Mouse (Mus musculus) heart, embryonic 11.5 days (tissue): ENCODE measurements at regions not wholly inside any gene's neighbourhood (a gene's known extent, or its start where the extent isn't known, plus 50 kb on each side); places are given as distances from the start of the nearest gene placed in this dataset.

ENCODE experiments used
- ATAC-seq: fragments of 200-750 bp; cut with Nextera tagmentation; replicated peaks from 2 replicates; pipeline ENCODE4 v1.8.0; 2017; ENCODE audit warnings: moderate library complexity; ENCODE audit not compliant: insufficient number of reproducible peaks, low FRiP score, low TSS enrichment
- H3K27ac ChIP-seq: fragments of 300-500 bp; sonication (generic); 2 replicates; pipeline ENCODE4 v1.5.1; 2014; ENCODE audit warnings: mild to moderate bottlenecking, low read depth, low read length
- H3K27me3 ChIP-seq: fragments of 300-500 bp; sonication (generic); 2 replicates; pipeline ENCODE4 v1.6.1; 2014; ENCODE audit warnings: mild to moderate bottlenecking, low read length, mixed read lengths; ENCODE audit not compliant: control insufficient read depth, insufficient read depth
- H3K36me3 ChIP-seq: fragments of 300-500 bp; sonication (generic); 2 replicates; pipeline ENCODE4 v1.6.1; 2014; ENCODE audit warnings: mild to moderate bottlenecking, low read length, moderate library complexity, mixed read lengths; ENCODE audit not compliant: control insufficient read depth, insufficient read depth
- H3K4me1 ChIP-seq: fragments of 300-500 bp; sonication (generic); 2 replicates; pipeline ENCODE4 v1.6.1; 2014; ENCODE audit warnings: low read length; ENCODE audit not compliant: control insufficient read depth, insufficient read depth
- H3K4me2 ChIP-seq: fragments of 300-500 bp; sonication (generic); 2 replicates; pipeline ENCODE4 v1.6.1; 2014; ENCODE audit warnings: mild to moderate bottlenecking, moderate library complexity
- H3K4me3 ChIP-seq: fragments of 300-500 bp; sonication (generic); 2 replicates; pipeline ENCODE4 v1.5.1; 2014; ENCODE audit warnings: low read depth, low read length
- H3K9ac ChIP-seq: fragments of 300-500 bp; sonication (generic); 2 replicates; pipeline ENCODE4 v1.6.1; 2014; ENCODE audit warnings: mild to moderate bottlenecking, low read depth, low read length, moderate library complexity
- H3K9me3 ChIP-seq: fragments of 300-500 bp; sonication (generic); replicated peaks from 2 replicates; pipeline ENCODE4 v1.6.1; 2016; ENCODE audit warnings: low read length; ENCODE audit not compliant: control insufficient read depth
- WGBS: fragments of 180-500 bp; shearing (Covaris S2); extraction: QIAGEN DNeasy Blood & Tissue Kit; methylation state at CpG from one replicate; pipeline ENCODE4 v1.1.7; 2014; ENCODE audit not compliant: insufficient replicate concordance; 5-methylcytosine and 5-hydroxymethylcytosine counted together

- no peak for ATAC-seq
- no peak overlapping the region for H3K4me3 ChIP-seq
- WGBS = 67% methylated on average over 3 of the region's 3 CpGs
- H3K36me3 ChIP-seq = no peaks in the 10 kb centered on the region
- H3K27me3 ChIP-seq = no peaks in the 10 kb centered on the region
- H3K27ac ChIP-seq = no peak overlapping the region
- no peaks in the 10 kb centered on the region for H3K4me1 ChIP-seq
- H3K4me2 ChIP-seq = no peak overlapping the region
- no peak overlapping the region for H3K9ac ChIP-seq
- no peaks in the 10 kb centered on the region for H3K9me3 ChIP-seq
Observed at GRCm38 (mm10) chr12:94468609-94469008, 1223.4 kb upstream of the Flrt2 start.

- H3K4me1 ChIP-seq = no peaks in the 10 kb centered on the region
- H3K27me3 ChIP-seq = no peaks in the 10 kb centered on the region
- H3K9me3 ChIP-seq = no peaks in the 10 kb centered on the region
- no peak overlapping the region for H3K4me2 ChIP-seq
- H3K27ac ChIP-seq = no peak overlapping the region
- 58% methylated on average over 2 of the region's 2 CpGs for WGBS
- H3K9ac ChIP-seq = no peak overlapping the region
- no peak overlapping the region for H3K4me3 ChIP-seq
- no peak for ATAC-seq
- H3K36me3 ChIP-seq = no peaks in the 10 kb centered on the region
Observed at GRCm38 (mm10) chr12:94469850-94470249, 1222.2 kb upstream of the Flrt2 start.

- Histone ChIP-seq H3K4me3 (no peak overlapping the region), H3K27ac (0 out of 2 replicates have a peak overlapping the region, but pooled peaks have one; percentile 22), H3K9me3 (no peaks in the 10 kb centered on the region), H3K9ac (no peak overlapping the region), H3K4me1 (no peaks in the 10 kb centered on the region), H3K36me3 (no peaks in the 10 kb centered on the region), H3K27me3 (no peaks in the 10 kb centered on the region), H3K4me2 (no peak overlapping the region)
- no peak for ATAC-seq
- 44% methylated on average over 1 of the region's 1 CpGs for WGBS
Observed at GRCm38 (mm10) chr12:94470981-94471380, 1221.0 kb upstream of the Flrt2 start.

GRCm38 (mm10) chr12:94488721-94489120 is 1203.3 kb upstream of the Flrt2 start:
- 73% methylated on average over 2 of the region's 2 CpGs for WGBS

GRCm38 (mm10) chr12:94508099-94508498 is 1183.9 kb upstream of the Flrt2 start:
- H3K9ac ChIP-seq = no peak overlapping the region
- H3K4me1 ChIP-seq = peaks cover 4% of the 10 kb centered on the region; the same call in 1 of the 2 replicates
- WGBS = 60% methylated on average over 7 of the region's 7 CpGs
- H3K27ac ChIP-seq = no peak overlapping the region
- H3K27me3 ChIP-seq = no peaks in the 10 kb centered on the region
- ATAC-seq = no peak
- H3K4me2 ChIP-seq = no peak overlapping the region
- no peaks in the 10 kb centered on the region for H3K9me3 ChIP-seq
- H3K36me3 ChIP-seq = no peaks in the 10 kb centered on the region
- no peak overlapping the region for H3K4me3 ChIP-seq

More at GRCm38 (mm10) chr12:94488721-94489120, 1203.3 kb upstream of the Flrt2 start:
- H3K9me3 ChIP-seq = no peaks in the 10 kb centered on the region
- no peaks in the 10 kb centered on the region for H3K4me1 ChIP-seq
- H3K4me3 ChIP-seq = no peak overlapping the region
- no peak for ATAC-seq
- no peak overlapping the region for H3K9ac ChIP-seq
- no peak overlapping the region for H3K27ac ChIP-seq
- no peaks in the 10 kb centered on the region for H3K27me3 ChIP-seq
- H3K36me3 ChIP-seq = no peaks in the 10 kb centered on the region
- no peak overlapping the region for H3K4me2 ChIP-seq

GRCm38 (mm10) chr12:94509855-94510254 is 1182.2 kb upstream of the Flrt2 start:
- Histone ChIP-seq H3K4me1 (peaks cover 4% of the 10 kb centered on the region; the same call in 1 of the 2 replicates), H3K27me3 (no peaks in the 10 kb centered on the region), H3K4me2 (no peak overlapping the region), H3K9me3 (no peaks in the 10 kb centered on the region), H3K27ac (no peak overlapping the region; the same call in 1 of the 2 replicates), H3K9ac (no peak overlapping the region), H3K4me3 (no peak overlapping the region), H3K36me3 (no peaks in the 10 kb centered on the region)
- 34% methylated on average over 5 of the region's 5 CpGs for WGBS
- ATAC-seq = no peak

- no peaks in the 10 kb centered on the region for H3K9me3 ChIP-seq
- no peak for ATAC-seq
- no peak overlapping the region for H3K4me3 ChIP-seq
- H3K9ac ChIP-seq = no peak overlapping the region
- no peak overlapping the region for H3K4me2 ChIP-seq
- WGBS = 80% methylated on average over 7 of the region's 7 CpGs
- no peaks in the 10 kb centered on the region for H3K36me3 ChIP-seq
- H3K27me3 ChIP-seq = no peaks in the 10 kb centered on the region
- no peak overlapping the region for H3K27ac ChIP-seq
- no peaks in the 10 kb centered on the region for H3K4me1 ChIP-seq
Observed at GRCm38 (mm10) chr12:94544706-94545105, 1147.3 kb upstream of the Flrt2 start.

GRCm38 (mm10) chr12:94560374-94561194 is 1131.4 kb upstream of the Flrt2 start:
- Histone ChIP-seq H3K4me1 (no peaks in the 10 kb centered on the region; the same call in 1 of the 2 replicates), H3K27me3 (no peaks in the 10 kb centered on the region), H3K9ac (no peak overlapping the region), H3K4me2 (no peak overlapping the region), H3K36me3 (no peaks in the 10 kb centered on the region), H3K9me3 (no peaks in the 10 kb centered on the region), H3K4me3 (no peak overlapping the region), H3K27ac (no peak overlapping the region)
- no peak for ATAC-seq
- WGBS = 91% methylated on average over 2 of the region's 2 CpGs

- Histone ChIP-seq H3K27ac (no peak overlapping the region), H3K27me3 (no peaks in the 10 kb centered on the region), H3K4me3 (no peak overlapping the region), H3K36me3 (no peaks in the 10 kb centered on the region), H3K9ac (no peak overlapping the region), H3K4me1 (no peaks in the 10 kb centered on the region), H3K9me3 (no peaks in the 10 kb centered on the region), H3K4me2 (no peak overlapping the region)
- ATAC-seq = no peak
- WGBS = 80% methylated on average over 2 of the region's 2 CpGs
Observed at GRCm38 (mm10) chr12:94574981-94575380, 1117.0 kb upstream of the Flrt2 start.
